ENCODE assay signal across 17 mouse cellular contexts in the genomic region with DNA sequence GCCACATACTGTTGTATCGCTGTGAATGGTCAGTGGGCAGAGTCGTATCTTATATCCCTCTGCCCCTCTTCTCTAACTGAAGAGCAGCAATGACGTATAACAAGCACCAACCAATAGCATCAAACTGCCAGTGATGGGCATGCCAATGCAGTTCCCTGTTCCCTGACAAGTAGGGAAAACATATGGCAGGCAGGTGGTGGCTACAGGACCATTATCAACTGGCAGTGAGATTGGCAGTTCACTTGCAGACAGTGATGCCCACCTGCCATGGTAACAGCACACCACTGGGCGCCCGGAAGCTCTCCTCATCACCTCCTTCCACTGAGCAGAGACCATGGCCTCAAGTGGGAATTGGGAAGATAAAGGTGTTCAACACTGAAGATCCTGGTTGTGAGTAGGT.
"Had no signal": no experiment of that assay in that cellular context is flagged by ENCODE, and none has a peak within 500 bp of the region (broad histone marks: within the 10 kb centered on the region; RNA-seq: fewer than 3 reads in every experiment).

No protein-coding gene starts in this region.

- DNase-seq: kidney, postnatal 14 days; kidney, postnatal 4 days; left cerebral cortex, postnatal 4 days; liver, postnatal 0 days; lung, postnatal 10 days; lung, postnatal 36 days; thymus, adult 18-20 months; thymus, postnatal 14 days; thymus, postnatal 4 days had no signal

- H3K27me3 ChIP-seq: limb, embryonic 12.5 days; limb, embryonic 15.5 days; lung, embryonic 15.5 days; megakaryocyte, embryonic 14.5 days; midbrain, embryonic 13.5 days had no signal

- H3K4me1 ChIP-seq: limb, embryonic 12.5 days; limb, embryonic 15.5 days; lung, embryonic 15.5 days; midbrain, embryonic 10.5 days had no signal

- H3K36me3 ChIP-seq: limb, embryonic 12.5 days; limb, embryonic 15.5 days; midbrain, embryonic 13.5 days had no signal

- H3K9ac ChIP-seq: limb, embryonic 12.5 days; limb, embryonic 15.5 days; liver, embryonic 14.5 days; liver, postnatal 0 days; lung, embryonic 15.5 days; midbrain, embryonic 13.5 days had no signal

- H3K4me3 ChIP-seq: limb, embryonic 12.5 days; limb, embryonic 15.5 days; lung, embryonic 15.5 days; megakaryocyte, embryonic 14.5 days; midbrain, embryonic 10.5 days; midbrain, embryonic 13.5 days; myocyte had no signal

- H3K27ac ChIP-seq: limb, embryonic 12.5 days; limb, embryonic 15.5 days; liver, embryonic 14.5 days; lung, embryonic 15.5 days; midbrain, embryonic 10.5 days; midbrain, embryonic 13.5 days had no signal
